Mouse (Mus musculus) liver, embryonic 12.5 days (tissue): ENCODE results near the gene Fam49a. TPM values are rescaled to one million over a fixed set of nuclear protein-coding genes. Genes with fewer than 3 reads are reported as not detected.
A peak's percentile ranks its signal among the peaks of the same experiment; 100 is the strongest.
"Not testable (repeated sequence)": the region's sequence is repeated elsewhere in the genome, so short reads cannot be mapped to it uniquely, and the experiment has no call there.

Experiments used
- ATAC-seq: fragments of 200-750 bp; cut with Nextera tagmentation; 2 replicates; pipeline ENCODE4 v1.8.0; 2017; ENCODE audit warnings: moderate number of reproducible peaks, mild to moderate bottlenecking, moderate library complexity
- H3K27ac ChIP-seq: fragments of 300-500 bp; sonication (generic); 2 replicates; pipeline ENCODE4 v1.5.1; 2016; ENCODE audit warnings: mild to moderate bottlenecking
- H3K27me3 ChIP-seq: fragments of 300-500 bp; sonication (generic); replicated peaks from 2 replicates; pipeline ENCODE4 v1.6.1; 2016; ENCODE audit warnings: mild to moderate bottlenecking, moderate library complexity
- H3K36me3 ChIP-seq: fragments of 300-500 bp; sonication (generic); 2 replicates; pipeline ENCODE4 v1.6.1; 2016; ENCODE audit warnings: mild to moderate bottlenecking, moderate library complexity
- H3K4me1 ChIP-seq: fragments of 300-500 bp; sonication (generic); 2 replicates; pipeline ENCODE4 v1.6.1; 2016
- H3K4me2 ChIP-seq: fragments of 300-500 bp; sonication (generic); 2 replicates; pipeline ENCODE4 v1.6.1; 2016; ENCODE audit warnings: mild to moderate bottlenecking, moderate library complexity
- H3K4me3 ChIP-seq: fragments of 300-500 bp; sonication (generic); 2 replicates; pipeline ENCODE4 v1.5.1; 2016; ENCODE audit warnings: mild to moderate bottlenecking, moderate library complexity
- H3K9ac ChIP-seq: fragments of 300-500 bp; sonication (generic); 2 replicates; pipeline ENCODE4 v1.6.1; 2016; ENCODE audit warnings: mild to moderate bottlenecking, moderate library complexity
- H3K9me3 ChIP-seq: fragments of 300-500 bp; sonication (generic); replicated peaks from 2 replicates; pipeline ENCODE4 v1.6.1; 2016; ENCODE audit warnings: mild to moderate bottlenecking, moderate library complexity
- WGBS: fragments of 180-500 bp; shearing (Covaris S2); methylation state at CpG from one replicate; pipeline ENCODE4 v1.1.7; 2016; ENCODE audit not compliant: insufficient replicate concordance; 5-methylcytosine and 5-hydroxymethylcytosine counted together
- polyA plus RNA-seq: library from polyadenylated mRNA; unstranded; fragments of >200 nt; fragmentation: Nextera tagmentation; extraction: Ambion mirVana; gene quantifications from 2 replicates; pipeline ENCODE4 v1.2.1, GENCODE M21; 2016

Gene Fam49a
- polyA plus RNA-seq, 1 experiment from 2014 or later = 4.1 TPM

DNA sequence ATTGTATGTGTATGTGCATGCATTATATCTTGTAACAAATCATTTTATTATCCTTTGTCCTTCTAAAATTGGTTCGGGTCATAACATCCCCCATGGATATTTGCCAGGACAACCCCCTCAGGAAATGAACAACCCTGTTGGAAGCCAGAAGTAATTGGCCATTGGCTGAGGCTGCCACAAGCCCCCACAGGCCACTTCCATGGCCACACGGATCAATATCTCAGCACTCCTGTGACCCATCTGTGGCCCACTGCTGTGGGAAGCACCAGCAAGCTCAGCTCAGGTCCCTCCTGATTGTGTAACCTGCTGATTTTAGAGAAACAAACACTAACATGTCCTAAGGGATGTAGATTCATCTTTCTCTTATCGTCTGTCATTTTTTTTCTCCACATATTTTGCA, 22.4 kb upstream of the Fam49a start:
- H3K27me3 ChIP-seq = no peaks in the 10 kb centered on the region
- no peaks in the 10 kb centered on the region for H3K36me3 ChIP-seq
- no peaks in the 10 kb centered on the region for H3K4me1 ChIP-seq
- no peak for ATAC-seq
- H3K4me2 ChIP-seq = no peak overlapping the region
- WGBS = 50% methylated on average over 3 of the region's 3 CpGs
- H3K4me3 ChIP-seq = no peak overlapping the region
- H3K27ac ChIP-seq = no peak overlapping the region
- no peaks in the 10 kb centered on the region for H3K9me3 ChIP-seq
- no peak overlapping the region for H3K9ac ChIP-seq

DNA sequence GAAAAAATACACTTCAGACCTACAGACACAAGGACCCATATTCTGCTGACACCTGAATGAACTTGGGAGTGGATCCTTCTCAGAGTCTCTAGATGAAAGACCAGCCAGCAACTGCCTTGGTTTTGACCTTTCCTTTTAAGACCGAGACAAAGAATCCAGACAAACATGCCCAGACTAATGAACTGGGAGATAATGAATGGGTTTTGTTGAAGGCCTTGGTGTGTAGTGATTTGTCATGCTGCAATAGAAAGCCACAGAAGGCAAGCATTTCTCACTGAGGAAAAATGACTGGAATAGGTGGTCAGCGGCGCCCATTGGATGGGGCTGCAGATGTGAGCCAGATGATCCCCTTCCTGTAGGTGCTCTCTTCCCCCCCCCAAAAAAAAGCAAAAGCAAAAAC, 18.8 kb upstream of the Fam49a start:
- H3K9me3 ChIP-seq = no peaks in the 10 kb centered on the region
- H3K4me3 ChIP-seq = no peak overlapping the region
- no peaks in the 10 kb centered on the region for H3K36me3 ChIP-seq
- 76% methylated on average over 3 of the region's 3 CpGs for WGBS
- H3K27me3 ChIP-seq = no peaks in the 10 kb centered on the region
- no peak for ATAC-seq
- H3K4me2 ChIP-seq = no peak overlapping the region
- H3K4me1 ChIP-seq = no peaks in the 10 kb centered on the region
- no peak overlapping the region for H3K9ac ChIP-seq
- H3K27ac ChIP-seq = no peak overlapping the region

DNA sequence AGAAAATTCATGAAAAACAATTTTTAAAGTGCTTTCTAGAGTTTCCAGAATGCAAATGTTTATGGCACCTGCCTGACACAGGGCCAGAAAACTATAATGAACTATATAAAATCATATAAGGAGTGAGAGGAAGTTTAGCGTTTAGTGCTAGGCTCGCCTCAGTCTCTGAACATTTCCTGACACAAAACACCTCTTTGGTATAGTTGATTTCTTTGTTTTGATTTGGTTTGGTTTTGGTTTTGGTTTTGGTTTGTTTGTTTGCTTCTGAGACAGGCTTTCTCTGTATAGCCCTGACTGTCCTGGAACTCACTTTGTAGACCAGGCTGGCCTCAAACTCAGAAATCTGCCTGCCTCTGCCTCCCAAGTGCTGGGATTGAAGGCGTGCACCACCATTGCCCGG, 14.9 kb upstream of the Fam49a start:
- not testable (repeated sequence) for ATAC-seq, H3K4me2 ChIP-seq, H3K4me1 ChIP-seq, H3K36me3 ChIP-seq, H3K4me3 ChIP-seq, H3K27ac ChIP-seq, H3K9me3 ChIP-seq, H3K9ac ChIP-seq, H3K27me3 ChIP-seq
- WGBS = 72% methylated on average over 4 of the region's 4 CpGs

DNA sequence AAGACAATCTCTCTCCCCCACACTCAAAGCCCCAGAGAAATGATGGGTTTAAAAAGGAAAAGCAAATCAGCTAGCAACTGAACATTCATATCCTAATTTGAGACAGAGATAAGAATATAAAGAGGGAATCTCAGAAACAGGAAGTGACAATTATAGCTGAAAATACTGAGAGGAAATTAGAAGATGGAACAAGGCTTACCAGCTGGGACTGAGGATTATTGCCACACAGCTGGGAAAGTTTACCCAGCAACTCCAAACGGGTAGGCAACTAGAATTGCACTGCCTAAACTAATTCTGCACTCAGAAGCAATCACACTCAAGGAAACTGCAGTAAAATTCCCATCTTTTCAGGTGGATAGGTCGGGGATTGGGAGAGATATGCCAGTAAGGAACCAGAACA, 12.4 kb upstream of the Fam49a start:
- WGBS = 38% methylated on average over 2 of the region's 2 CpGs

DNA sequence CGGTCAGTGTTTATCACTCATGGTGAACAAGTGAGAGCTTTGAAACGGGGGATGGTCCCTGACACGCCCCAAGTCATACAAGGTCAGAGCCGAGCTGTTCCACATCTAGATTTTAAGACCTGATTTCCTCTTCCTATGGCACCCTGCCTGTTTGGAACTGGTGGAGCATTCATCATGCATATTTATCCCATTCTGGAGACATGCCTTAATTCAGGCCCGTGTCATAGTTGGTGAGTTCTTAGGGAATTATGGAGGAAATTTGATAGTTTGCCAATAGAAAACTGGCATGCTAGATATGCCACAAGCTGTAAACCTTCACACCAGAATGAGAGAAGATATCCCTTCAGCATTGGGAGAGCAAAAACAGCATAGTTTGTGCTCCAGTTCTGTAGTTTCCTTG, 8.4 kb upstream of the Fam49a start:
- Histone ChIP-seq H3K4me3 (no peak overlapping the region), H3K27ac (no peak overlapping the region), H3K9me3 (no peaks in the 10 kb centered on the region), H3K9ac (no peak overlapping the region), H3K4me2 (no peak overlapping the region), H3K4me1 (no peaks in the 10 kb centered on the region), H3K36me3 (no peaks in the 10 kb centered on the region), H3K27me3 (no peaks in the 10 kb centered on the region)
- no peak for ATAC-seq
- WGBS = 54% methylated on average over 5 of the region's 5 CpGs

More for the DNA sequence above, 12.4 kb upstream of the Fam49a start:
- no peak for ATAC-seq
- Histone ChIP-seq H3K9me3 (no peaks in the 10 kb centered on the region), H3K4me3 (no peak overlapping the region), H3K4me1 (no peaks in the 10 kb centered on the region), H3K36me3 (no peaks in the 10 kb centered on the region), H3K27me3 (no peaks in the 10 kb centered on the region), H3K4me2 (no peak overlapping the region), H3K27ac (no peak overlapping the region), H3K9ac (no peak overlapping the region)

DNA sequence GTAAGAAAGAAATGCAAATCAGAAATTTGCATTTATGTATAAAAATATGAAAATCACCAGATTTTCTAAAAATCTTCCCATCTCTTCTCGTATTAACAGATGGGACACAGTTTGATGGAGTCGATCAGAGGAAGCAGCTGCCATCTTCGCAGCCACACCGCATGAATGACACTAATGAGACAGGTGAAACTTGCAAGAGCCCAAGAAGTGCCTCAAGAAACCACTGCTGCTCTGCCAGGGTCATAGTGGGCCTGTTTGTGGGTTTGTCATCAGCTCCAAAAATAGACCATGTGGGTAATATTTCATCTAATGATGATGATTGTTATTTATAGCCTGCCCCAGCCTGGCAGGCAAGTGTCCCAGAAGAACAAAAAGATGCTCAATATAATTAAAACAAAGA, 7.8 kb upstream of the Fam49a start:
- H3K27ac ChIP-seq = no peak overlapping the region
- ATAC-seq = no peak
- no peak overlapping the region for H3K9ac ChIP-seq
- H3K36me3 ChIP-seq = no peaks in the 10 kb centered on the region
- H3K4me1 ChIP-seq = no peaks in the 10 kb centered on the region
- H3K4me2 ChIP-seq = no peak overlapping the region
- WGBS = 69% methylated on average over 4 of the region's 4 CpGs
- no peaks in the 10 kb centered on the region for H3K27me3 ChIP-seq
- no peak overlapping the region for H3K4me3 ChIP-seq
- no peaks in the 10 kb centered on the region for H3K9me3 ChIP-seq

DNA sequence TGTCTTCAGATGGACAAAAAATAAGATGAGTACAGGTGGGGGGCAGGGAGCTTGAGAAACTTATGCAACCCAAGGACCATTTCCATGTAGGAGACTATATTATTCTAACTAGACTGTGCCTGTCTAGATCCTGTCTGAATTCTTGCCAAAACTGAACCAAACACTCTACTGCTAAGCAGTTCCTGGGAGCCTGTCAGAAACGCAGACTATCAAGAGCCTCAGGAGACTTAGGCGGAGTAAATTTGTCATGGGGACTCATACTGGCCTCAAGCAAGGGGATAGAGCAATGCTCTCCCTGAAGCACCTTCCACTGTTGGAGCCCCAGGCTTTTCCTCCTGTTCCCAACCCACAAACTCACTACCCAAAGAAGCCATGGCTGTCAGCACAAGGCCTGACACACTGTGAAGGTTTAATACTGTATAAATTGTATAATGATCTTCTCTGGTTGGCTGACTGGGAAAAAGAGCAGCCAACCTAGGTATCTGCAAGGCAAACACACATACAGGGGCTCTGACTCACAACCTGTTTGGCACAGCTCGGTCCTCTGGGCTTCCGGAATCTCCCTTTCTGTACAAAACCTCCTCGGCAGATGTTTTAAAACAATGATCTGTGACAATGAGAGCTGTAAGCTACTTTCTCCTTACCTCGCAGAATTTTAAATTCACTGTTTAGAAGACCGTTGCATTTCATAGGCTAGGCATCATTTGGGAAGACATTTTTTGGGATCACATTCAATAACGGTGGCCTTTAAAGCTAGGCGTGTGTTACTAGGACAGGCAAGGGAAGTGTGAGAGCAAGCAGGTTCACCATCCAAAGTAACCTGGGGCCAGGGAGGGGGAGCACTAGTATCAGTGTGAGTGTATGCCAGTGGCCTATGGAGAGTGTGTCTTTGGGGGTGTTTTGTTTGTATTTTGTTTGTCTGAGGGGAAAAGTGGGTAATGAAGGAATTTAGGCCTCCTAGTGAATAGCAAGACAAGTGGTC, 669 bp upstream of the Fam49a start:
- 63% methylated on average over 9 of the region's 9 CpGs for WGBS
- Histone ChIP-seq H3K4me2 (peak overlapping the region; percentile 74), H3K4me1 (peaks cover 10% of the 10 kb centered on the region; the same call in 1 of the 2 replicates), H3K9ac (no peak overlapping the region), H3K27me3 (peaks cover 32% of the 10 kb centered on the region), H3K27ac (no peak overlapping the region), H3K4me3 (peak overlapping the region; percentile 57; the same call in 1 of the 2 replicates), H3K36me3 (no peaks in the 10 kb centered on the region), H3K9me3 (no peaks in the 10 kb centered on the region)
- 0 out of 2 replicates have a peak, but pooled peaks have one; percentile 13 for ATAC-seq

DNA sequence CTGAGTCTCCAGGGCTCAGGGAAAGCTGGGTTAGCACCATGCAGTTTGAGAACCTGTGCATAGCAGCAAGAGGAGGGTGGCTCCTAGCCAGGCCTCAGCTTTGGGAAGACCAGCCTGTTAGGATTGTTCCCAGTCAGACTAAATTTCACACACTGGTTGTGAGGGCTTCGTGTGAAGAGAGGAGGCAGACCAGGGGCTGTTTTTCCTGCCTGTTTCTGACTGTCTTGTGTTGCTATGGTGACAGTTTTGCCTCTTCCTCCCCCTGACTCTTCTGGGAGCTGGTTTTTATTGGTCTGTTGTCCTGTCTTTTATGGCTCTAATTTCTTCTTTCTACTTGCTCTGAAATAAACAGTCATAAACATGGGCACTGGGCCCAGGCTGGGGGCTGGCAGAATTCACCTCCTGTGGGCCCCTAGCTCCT, 1.4 kb downstream of the Fam49a start:
- 19% methylated on average over 1 of the region's 1 CpGs for WGBS
- Histone ChIP-seq H3K4me1 (peaks cover 10% of the 10 kb centered on the region; the same call in 1 of the 2 replicates), H3K4me3 (peak overlapping the region; percentile 57; the same call in 1 of the 2 replicates), H3K4me2 (peak overlapping the region; percentile 74; the same call in 1 of the 2 replicates), H3K9ac (no peak overlapping the region), H3K27ac (no peak overlapping the region), H3K27me3 (peaks cover 32% of the 10 kb centered on the region), H3K9me3 (no peaks in the 10 kb centered on the region), H3K36me3 (no peaks in the 10 kb centered on the region)
- no peak for ATAC-seq

DNA sequence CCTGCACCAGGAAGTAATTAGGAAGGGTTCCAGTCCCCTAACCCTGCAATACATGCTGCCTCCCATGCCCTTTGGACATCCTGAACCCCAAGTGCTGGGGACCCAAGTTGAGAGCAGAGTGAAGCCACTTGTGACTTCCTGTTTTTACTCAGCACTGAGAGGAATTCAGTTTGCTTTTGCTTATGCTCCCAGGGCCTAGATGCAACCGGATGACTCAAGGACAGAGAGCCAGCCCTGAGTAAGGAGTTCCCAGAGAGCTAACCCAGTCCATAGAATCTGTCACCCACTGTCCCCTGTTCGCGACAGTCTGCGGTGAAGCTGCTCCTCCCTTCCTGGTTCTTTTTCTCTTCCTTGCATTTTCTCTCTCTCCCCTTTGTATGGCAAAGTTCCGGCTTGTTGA, 2.2 kb downstream of the Fam49a start:
- no peaks in the 10 kb centered on the region for H3K9me3 ChIP-seq
- H3K27ac ChIP-seq = no peak overlapping the region
- no peak overlapping the region for H3K4me2 ChIP-seq
- H3K4me1 ChIP-seq = peaks cover 10% of the 10 kb centered on the region; the same call in 1 of the 2 replicates
- WGBS = 32% methylated on average over 5 of the region's 5 CpGs
- H3K36me3 ChIP-seq = no peaks in the 10 kb centered on the region
- peaks cover 32% of the 10 kb centered on the region for H3K27me3 ChIP-seq
- no peak for ATAC-seq
- H3K9ac ChIP-seq = no peak overlapping the region
- H3K4me3 ChIP-seq = no peak overlapping the region

DNA sequence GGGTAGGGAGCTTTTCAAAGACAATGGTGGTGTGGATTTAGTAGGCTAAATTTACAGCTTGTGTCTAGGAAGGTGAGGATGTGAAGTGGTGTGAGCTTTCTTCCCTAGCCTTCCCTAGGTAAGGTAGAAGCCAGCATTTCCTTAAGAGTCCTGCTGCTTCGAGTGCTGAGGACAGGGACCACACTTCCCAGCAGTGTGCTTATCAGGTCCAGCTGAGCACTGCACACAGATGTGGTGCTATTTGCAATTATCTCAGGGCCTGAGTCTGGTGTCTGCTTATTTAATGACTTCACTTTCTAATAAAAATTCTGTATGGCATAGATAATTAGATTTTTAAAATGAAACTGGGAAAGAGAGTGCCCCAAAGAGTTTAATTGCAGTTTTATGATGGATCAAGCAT, 4.6 kb downstream of the Fam49a start:
- no peak for ATAC-seq
- WGBS = 8% methylated on average over 1 of the region's 1 CpGs

DNA sequence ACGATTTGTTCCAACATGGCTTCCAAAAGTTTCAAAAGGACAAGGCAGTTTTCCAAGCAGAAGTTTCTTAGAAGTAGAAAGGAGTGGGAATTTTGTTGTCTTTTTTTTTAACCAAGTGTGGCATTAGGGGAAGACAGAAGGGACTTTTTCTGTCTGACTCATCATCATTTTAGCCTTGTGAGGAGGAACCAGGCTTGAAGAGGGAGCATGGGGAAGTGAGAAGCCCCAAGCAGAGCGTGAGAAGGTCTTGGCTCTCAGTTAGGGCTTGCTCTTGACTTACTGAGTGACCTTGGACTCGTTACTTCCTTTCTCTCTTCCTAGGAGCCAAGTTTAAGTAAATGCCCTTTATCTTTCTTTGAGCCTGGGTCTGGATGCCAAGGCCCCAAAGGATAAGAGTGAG, 8.6 kb downstream of the Fam49a start:
- no peak overlapping the region for H3K4me3 ChIP-seq
- H3K27ac ChIP-seq = no peak overlapping the region
- H3K9ac ChIP-seq = no peak overlapping the region
- no peaks in the 10 kb centered on the region for H3K27me3 ChIP-seq
- H3K4me1 ChIP-seq = peaks cover 4% of the 10 kb centered on the region
- H3K4me2 ChIP-seq = no peak overlapping the region
- H3K36me3 ChIP-seq = no peaks in the 10 kb centered on the region
- ATAC-seq = no peak
- 44% methylated on average over 3 of the region's 3 CpGs for WGBS
- no peaks in the 10 kb centered on the region for H3K9me3 ChIP-seq

More for the DNA sequence above, 4.6 kb downstream of the Fam49a start:
- H3K27me3 ChIP-seq = peaks cover 25% of the 10 kb centered on the region
- H3K4me1 ChIP-seq = peaks cover 10% of the 10 kb centered on the region; the same call in 1 of the 2 replicates
- H3K9ac ChIP-seq = no peak overlapping the region
- H3K9me3 ChIP-seq = no peaks in the 10 kb centered on the region
- H3K4me3 ChIP-seq = no peak overlapping the region
- H3K27ac ChIP-seq = no peak overlapping the region
- H3K36me3 ChIP-seq = no peaks in the 10 kb centered on the region
- H3K4me2 ChIP-seq = no peak overlapping the region

DNA sequence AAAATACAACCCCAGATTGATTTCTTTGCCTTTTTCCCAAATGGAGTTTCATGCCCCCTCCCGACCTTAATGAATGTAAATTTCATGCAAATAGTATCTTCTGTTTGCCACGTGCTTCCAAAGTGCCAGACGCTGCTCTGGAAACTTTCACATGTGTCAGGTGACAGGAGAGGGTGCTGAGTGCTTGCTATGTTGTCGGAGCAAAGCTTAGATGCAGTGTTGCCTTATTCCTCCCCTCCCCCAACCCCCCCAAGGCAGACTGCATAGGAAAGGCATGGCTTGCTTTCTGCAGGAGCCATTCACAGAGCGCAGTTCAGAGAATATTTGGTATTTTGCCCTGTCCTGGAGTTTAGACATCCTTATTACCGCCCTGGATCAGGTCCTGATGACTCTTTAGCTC, 12.2 kb downstream of the Fam49a start:
- no peaks in the 10 kb centered on the region for H3K9me3 ChIP-seq
- H3K4me3 ChIP-seq = no peak overlapping the region
- no peaks in the 10 kb centered on the region for H3K27me3 ChIP-seq
- 27% methylated on average over 6 of the region's 6 CpGs for WGBS
- no peak for ATAC-seq
- peaks cover 4% of the 10 kb centered on the region for H3K4me1 ChIP-seq
- no peak overlapping the region for H3K4me2 ChIP-seq
- H3K9ac ChIP-seq = no peak overlapping the region
- no peaks in the 10 kb centered on the region for H3K36me3 ChIP-seq
- no peak overlapping the region for H3K27ac ChIP-seq
